Comparison of ENCODE assay signal across 8 mouse cellular contexts in genomic region chr7:64047831-64048230, GRCm38 (mm10).
DNase-seq lines count a peak whose midpoint lies in the region; ATAC-seq and TF ChIP-seq lines count a peak whose summit lies in the region.

No protein-coding gene starts in this region.

- DNase-seq in heart, postnatal 10 days, result no peak
- DNase-seq in thymus, adult 2 months, result no peak
- DNase-seq in thymus, postnatal 4 days, result no peak
- no peak for DNase-seq in yolk sac, embryonic 10.5 days (ENCODE audit: low spot score)
- no peak for DNase-seq in gastrocnemius, adult 8-10 months (ENCODE audit: low spot score in 2 of 2)
- DNase-seq in urinary bladder, postnatal 36 days (ENCODE audit: low spot score in 2 of 2), result no peak

- TF ChIP-seq CTCF in thymus, adult 2 months (IDR thresholded peaks at IDR 0.05; ENCODE audit: borderline replicate concordance, control insufficient read depth, extremely low read depth, insufficient read depth, low read length, poor library complexity), result no peak

- no peaks in the 10 kb centered on the region for H3K36me3 ChIP-seq in heart, embryonic 15.5 days
- H3K36me3 ChIP-seq in thymus, adult 2 months (ENCODE audit: control insufficient read depth, insufficient read depth, low read length), result no peaks in the 10 kb centered on the region
- no peaks in the 10 kb centered on the region for H3K36me3 ChIP-seq in liver, embryonic 15.5 days (replicated peaks)

- intact Hi-C loops in heart, postnatal 10 days (cut with DNase I), result no loop called here

- no peak overlapping the region for H3K4me3 ChIP-seq in heart, embryonic 15.5 days
- H3K4me3 ChIP-seq in thymus, adult 2 months (ENCODE audit: control insufficient read depth, insufficient read depth, low read length), result no peak overlapping the region
- no peak overlapping the region for H3K4me3 ChIP-seq in liver, embryonic 15.5 days (replicated peaks)

- ATAC-seq in heart, embryonic 15.5 days (replicated peaks; ENCODE audit: insufficient number of reproducible peaks, insufficient read depth, low FRiP score, low read depth), result no peak
- ATAC-seq in liver, embryonic 15.5 days (ENCODE audit: insufficient read depth), result no peak

- peak overlapping the region; percentile 79; the same call in 1 of the 2 replicates for H3K27ac ChIP-seq in heart, embryonic 15.5 days
- H3K27ac ChIP-seq in thymus, adult 2 months (ENCODE audit: control insufficient read depth, insufficient read depth, low read length), result peak overlapping the region; percentile 33; the same call in 1 of the 2 replicates
- H3K27ac ChIP-seq in liver, embryonic 15.5 days (replicated peaks), result peak overlapping the region; percentile 97

- peak overlapping the region; percentile 85; the same call in 1 of the 2 replicates for H3K4me2 ChIP-seq in heart, embryonic 15.5 days
- peak overlapping the region; percentile 94 for H3K4me2 ChIP-seq in liver, embryonic 15.5 days

- 79% methylated on average over 4 of the region's 4 CpGs for WGBS in heart, embryonic 15.5 days
- WGBS in thymus, adult 2 months, result 56% methylated on average over 4 of the region's 4 CpGs
- 48% methylated on average over 4 of the region's 4 CpGs for WGBS in liver, embryonic 15.5 days (ENCODE audit: insufficient replicate concordance)

- TF ChIP-seq POLR2A in thymus, adult 2 months (IDR thresholded peaks at IDR 0.05; ENCODE audit: control insufficient read depth, extremely low read depth, insufficient read depth, low read length, poor library complexity), result no peak

- peaks cover 29% of the 10 kb centered on the region for H3K4me1 ChIP-seq in heart, embryonic 15.5 days (replicated peaks)
- peaks cover 47% of the 10 kb centered on the region for H3K4me1 ChIP-seq in thymus, adult 2 months (replicated peaks; ENCODE audit: control insufficient read depth, insufficient read depth, low read length)
- H3K4me1 ChIP-seq in liver, embryonic 15.5 days (replicated peaks), result peaks cover 69% of the 10 kb centered on the region

- H3K9ac ChIP-seq in heart, embryonic 15.5 days, result 0 out of 2 replicates have a peak overlapping the region, but pooled peaks have one; percentile 62
- peak overlapping the region; percentile 76 for H3K9ac ChIP-seq in liver, embryonic 15.5 days

- no peaks in the 10 kb centered on the region for H3K9me3 ChIP-seq in heart, embryonic 15.5 days (replicated peaks)
- no peaks in the 10 kb centered on the region for H3K9me3 ChIP-seq in liver, embryonic 15.5 days (replicated peaks)

- H3K27me3 ChIP-seq in heart, embryonic 15.5 days, result no peaks in the 10 kb centered on the region
- H3K27me3 ChIP-seq in thymus, adult 2 months (ENCODE audit: control insufficient read depth, insufficient read depth, low read length), result no peaks in the 10 kb centered on the region
- H3K27me3 ChIP-seq in liver, embryonic 15.5 days, result no peaks in the 10 kb centered on the region

Comparison
In these comparisons a context has a peak if more than half of its experiments do, and no peak if none do; other contexts are left out.
1. H3K27ac ChIP-seq: peak in every context shown above with its lines; median percentile 97 in liver, embryonic 15.5 days; 79 in heart, embryonic 15.5 days; 33 in thymus, adult 2 months.